Mouse (Mus musculus): ENCODE measurements around the gene Vmn2r10.
"Not testable (repeated sequence)": the region's sequence is repeated elsewhere in the genome, so short reads cannot be mapped to it uniquely, and the experiment has no call there.

Gene Vmn2r10

DNA sequence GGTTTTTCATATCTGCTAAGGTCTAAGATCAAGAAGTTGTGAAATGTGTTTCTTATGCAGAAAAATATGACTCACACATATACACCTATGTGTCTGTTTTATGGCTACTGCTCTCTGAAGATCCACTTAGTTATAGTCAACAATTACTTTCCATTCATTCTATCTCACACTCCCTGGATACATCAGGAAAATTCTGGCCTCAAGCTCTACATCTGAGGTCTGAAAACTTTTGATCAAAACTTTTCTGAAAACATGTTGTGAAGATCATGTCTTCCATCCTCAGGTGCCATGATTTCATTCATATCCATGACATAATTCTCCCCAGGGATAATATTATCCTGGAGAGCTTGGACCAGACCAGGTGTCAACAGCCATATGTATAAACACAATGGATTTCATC is at the start of gene Vmn2r10:
Gene Vmn2r10, minus strand, starts transcription at position 101 of the 400 bp plus-strand sequence.
- DNase-seq (ENCODE audit: low read depth, low spot score): not testable (repeated sequence)

DNA sequence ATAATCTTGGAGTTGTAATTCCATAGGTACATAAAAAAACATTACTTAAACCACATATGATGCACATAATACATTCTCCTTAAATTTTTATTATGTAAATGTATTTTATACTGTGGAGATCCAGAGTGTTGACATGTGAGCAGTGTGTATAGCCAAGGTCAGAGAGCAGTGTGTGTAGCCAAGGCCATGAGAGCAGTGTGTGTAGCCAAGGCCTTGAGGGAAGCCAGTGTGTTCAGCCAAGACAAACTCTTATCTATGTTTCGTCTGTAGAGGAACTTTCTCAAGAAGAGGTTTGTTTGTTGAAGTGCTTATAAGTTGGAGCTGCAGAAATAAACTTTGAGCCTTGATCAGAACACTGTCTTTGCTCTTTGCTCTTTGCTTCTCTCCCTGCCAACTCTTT is 49.0 kb upstream of the Vmn2r10 start:
- DNase-seq (ENCODE audit: low read depth, low spot score): no peak

DNA sequence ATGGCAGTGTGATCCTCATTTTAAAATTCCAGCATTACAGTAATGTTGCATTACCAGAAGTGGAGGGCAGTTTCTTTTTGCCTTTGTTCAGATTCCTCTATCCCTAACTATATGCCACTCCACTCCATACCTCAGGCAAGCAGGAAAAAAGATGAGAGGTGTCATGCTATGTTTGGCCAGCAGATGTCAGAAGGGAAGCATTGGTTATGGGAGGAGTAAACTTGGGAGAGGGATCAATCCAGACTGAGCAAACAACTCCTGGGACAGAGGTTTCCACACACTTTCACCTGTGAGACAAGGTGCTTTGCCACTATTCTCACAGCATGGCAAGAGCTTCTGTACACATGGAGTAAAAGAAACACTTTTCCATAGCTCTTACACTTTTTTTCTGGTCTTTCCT is 26.3 kb upstream of the Vmn2r10 start:
- no peak for DNase-seq (ENCODE audit: low read depth, low spot score)

DNA sequence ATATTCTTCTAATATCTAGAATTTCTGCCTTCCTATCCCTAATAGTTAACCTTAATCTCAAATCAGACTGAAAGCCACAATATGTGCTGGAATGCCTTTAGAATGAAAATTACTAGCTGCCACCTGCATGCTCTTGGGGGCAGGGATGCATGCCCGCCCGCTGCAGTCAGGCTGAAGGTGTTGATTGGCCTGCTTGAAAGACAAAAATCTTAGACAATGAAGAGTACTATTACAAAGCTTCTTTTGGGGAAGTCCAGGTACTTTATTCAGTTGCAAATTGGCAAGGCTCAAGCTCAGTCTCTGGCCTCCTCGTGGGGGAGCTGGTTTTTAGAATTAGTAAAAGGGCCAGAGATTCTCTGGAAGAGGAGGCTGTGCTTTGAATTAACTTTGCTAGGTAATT is 17.4 kb downstream of the Vmn2r10 start:
- no peak for DNase-seq (ENCODE audit: low read depth, low spot score)
